Mouse (Mus musculus) liver, adult 2 months (tissue): ENCODE data around the gene Irf3.

Experiments used
- CTCF ChIP-seq: fragments of 200-500 bp; IDR thresholded peaks from 2 replicates; pipeline ENCODE4 v1.5.1; 2011; ENCODE audit warnings: low read depth, low read length, control low read depth
- POLR2A ChIP-seq: fragments of 200-500 bp; IDR thresholded peaks from 2 replicates; pipeline ENCODE4 v1.6.1; 2011; ENCODE audit warnings: low read length, control low read depth; ENCODE audit not compliant: insufficient read depth; ENCODE audit errors: extremely low read depth

DNA sequence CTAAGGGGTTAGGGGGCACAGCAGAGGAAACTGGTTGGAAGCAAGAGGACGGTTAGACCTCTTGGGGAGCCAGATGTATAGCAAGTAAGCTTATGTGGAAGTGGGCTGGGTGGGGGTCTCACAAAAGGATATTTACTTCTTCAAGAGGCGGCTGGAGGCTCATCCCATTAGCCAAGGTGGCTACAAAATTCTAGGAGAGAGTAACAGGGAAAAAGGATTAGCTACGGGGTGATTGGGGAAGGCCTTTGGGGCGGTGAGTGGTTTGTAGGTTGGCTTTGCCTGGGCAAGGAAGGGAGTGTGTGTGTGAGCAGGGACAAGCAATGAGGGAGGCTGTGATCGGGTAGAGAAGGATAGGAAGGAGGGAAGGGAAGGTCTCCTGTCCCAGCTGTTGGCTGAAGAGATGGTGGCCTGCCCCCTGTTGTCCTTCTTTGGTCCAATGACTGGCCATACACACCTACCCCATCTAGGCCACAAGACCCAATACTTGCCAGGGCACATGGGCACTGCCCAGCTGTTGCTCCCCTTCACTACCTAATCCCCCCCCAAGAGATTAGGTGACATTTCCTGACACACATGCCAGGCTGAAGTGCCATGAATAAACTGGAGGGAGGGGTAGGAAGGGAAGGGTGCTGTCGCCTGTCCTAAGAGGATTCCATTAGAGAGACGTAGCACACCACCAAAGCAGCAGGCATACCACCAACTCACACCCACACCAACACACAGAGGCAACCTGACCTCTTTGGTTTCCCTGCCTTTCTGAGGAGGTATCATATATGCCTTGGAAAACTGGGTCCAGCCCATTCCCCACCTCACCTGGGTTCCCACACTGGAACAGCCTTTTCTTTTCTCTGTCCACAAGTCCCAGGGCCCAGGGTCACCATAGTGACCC lies 13.3 kb upstream of the Irf3 start:
- TF ChIP-seq POLR2A (no peak), CTCF (no peak)
